In the genomic region with DNA sequence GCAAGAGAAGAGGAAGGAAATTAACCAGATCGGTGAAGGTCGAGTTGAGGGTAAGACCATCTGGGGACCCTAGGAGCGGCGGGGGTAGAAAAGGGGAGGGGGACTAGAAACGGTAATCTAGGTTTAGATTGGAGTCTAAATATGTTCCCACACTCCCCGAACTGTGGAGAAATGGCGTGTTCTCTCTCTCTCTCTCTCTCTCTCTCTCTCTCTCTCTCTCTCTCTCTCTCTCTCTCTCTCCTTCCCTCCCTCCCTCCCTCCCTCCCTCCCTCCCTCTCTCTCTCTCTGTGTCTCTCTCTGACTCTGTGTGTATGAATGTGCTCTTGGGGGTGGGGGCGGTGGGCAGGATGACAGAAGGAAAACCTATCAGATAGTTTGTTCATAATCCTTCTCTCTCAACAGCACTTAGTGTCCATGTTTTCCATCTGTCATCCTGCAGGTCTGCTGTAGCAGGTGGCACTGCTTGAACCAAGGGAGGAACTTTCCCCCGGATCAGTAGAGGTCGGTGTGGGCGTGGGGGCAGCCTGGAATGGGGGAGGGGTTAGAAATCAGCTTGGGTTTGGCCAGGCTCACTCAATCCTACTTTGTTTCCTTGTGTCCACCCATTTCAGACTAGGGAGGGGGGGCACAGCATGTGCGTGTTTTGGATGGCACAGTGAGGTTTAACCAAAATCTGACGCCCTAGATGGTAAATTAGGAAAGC, we compare ENCODE assay signal across 8 mouse cellular contexts. TPM values are rescaled to one million over a fixed set of nuclear protein-coding genes. Genes with fewer than 3 reads are reported as not detected.
A peak's percentile ranks its signal among the peaks of the same experiment; 100 is the strongest.
DNase-seq lines count a peak whose midpoint lies in the region; ATAC-seq lines count a peak whose summit lies in the region.

No protein-coding gene starts in this region.

- no peaks in the 10 kb centered on the region for H3K4me1 ChIP-seq in intestine, embryonic 14.5 days (replicated peaks; ENCODE audit: control insufficient read depth, insufficient read depth, low read length)
- peaks cover 7% of the 10 kb centered on the region; the same call in 1 of the 2 replicates for H3K4me1 ChIP-seq in midbrain, embryonic 12.5 days

- peak; percentile 28; the same call in 1 of the 2 replicates for ATAC-seq in intestine, embryonic 14.5 days (replicated peaks; ENCODE audit: low FRiP score, low TSS enrichment, low read depth)
- peak; percentile 52; the same call in 1 of the 2 replicates for ATAC-seq in midbrain, embryonic 12.5 days (ENCODE audit: low FRiP score, low read depth)

- no peaks in the 10 kb centered on the region for H3K27me3 ChIP-seq in intestine, embryonic 14.5 days (replicated peaks; ENCODE audit: control insufficient read depth, insufficient read depth, low read length)
- peaks cover 24% of the 10 kb centered on the region for H3K27me3 ChIP-seq in midbrain, embryonic 12.5 days

- H3K9me3 ChIP-seq in intestine, embryonic 14.5 days (ENCODE audit: control insufficient read depth, low read length) = no peaks in the 10 kb centered on the region
- H3K9me3 ChIP-seq in midbrain, embryonic 12.5 days = no peaks in the 10 kb centered on the region

- peak; percentile 11 for DNase-seq in adrenal gland, postnatal 14 days
- no peak for DNase-seq in adrenal gland, postnatal 36 days
- DNase-seq in urinary bladder, postnatal 14 days (ENCODE audit: low spot score) = peak; percentile 4
- DNase-seq in urinary bladder, postnatal 25 days (ENCODE audit: low spot score) = no peak
- no peak for DNase-seq in intestine, embryonic 14.5 days (ENCODE audit: low spot score)
- DNase-seq in gastrocnemius, adult 18-20 months (ENCODE audit: low spot score) = no peak
- no peak for DNase-seq in urinary bladder, adult 2 months (ENCODE audit: low spot score)

- H3K4me3 ChIP-seq in intestine, embryonic 14.5 days (ENCODE audit: low read depth, low read length) = peak overlapping the region; percentile 59
- H3K4me3 ChIP-seq in midbrain, embryonic 12.5 days = peak overlapping the region; percentile 56

- peak overlapping the region; percentile 82; the same call in 1 of the 2 replicates for H3K27ac ChIP-seq in intestine, embryonic 14.5 days (ENCODE audit: low read depth)
- peak overlapping the region; percentile 66; the same call in 1 of the 2 replicates for H3K27ac ChIP-seq in midbrain, embryonic 12.5 days (replicated peaks)

- H3K4me2 ChIP-seq in intestine, embryonic 14.5 days (ENCODE audit: low read length) = peak overlapping the region; percentile 46
- peak overlapping the region; percentile 52 for H3K4me2 ChIP-seq in midbrain, embryonic 12.5 days (replicated peaks)

- H3K9ac ChIP-seq in intestine, embryonic 14.5 days (ENCODE audit: low read length) = peak overlapping the region; percentile 73
- H3K9ac ChIP-seq in midbrain, embryonic 12.5 days (replicated peaks) = peak overlapping the region; percentile 59; the same call in 1 of the 2 replicates

- WGBS in intestine, embryonic 14.5 days = 20% methylated on average over 13 of the region's 13 CpGs
- 18% methylated on average over 11 of the region's 13 CpGs for WGBS in midbrain, embryonic 12.5 days

- no peaks in the 10 kb centered on the region for H3K36me3 ChIP-seq in intestine, embryonic 14.5 days (ENCODE audit: control insufficient read depth, insufficient read depth, low read length)
- no peaks in the 10 kb centered on the region for H3K36me3 ChIP-seq in midbrain, embryonic 12.5 days

RNA-seq across cellular contexts. Expression of a gene that starts 1.0 kb away (rescaled TPM):
- 37.9 and 40.6 TPM in 2 replicates for total RNA-seq in adrenal gland, postnatal 14 days (2021)
- total RNA-seq in adrenal gland, postnatal 36 days (2021) = 10 to 100 TPM; 48.5 to 70.3 TPM
- polyA plus RNA-seq in intestine, embryonic 14.5 days (2014; fragmentation: Nextera tagmentation; extraction: Ambion mirVana) = 68.2 and 72.7 TPM in 2 replicates
- polyA plus RNA-seq in midbrain, embryonic 12.5 days (2016; fragmentation: Nextera tagmentation; extraction: Ambion mirVana) = 56.6 and 60.5 TPM in 2 replicates
- total RNA-seq in gastrocnemius, adult 18-20 months (2021) = 10 to 100 TPM; 17.0 to 23.3 TPM
- 36.1 and 39.5 TPM in 2 replicates for polyA plus RNA-seq in urinary bladder, adult 2 months (2012; rRNA removed)

RNA-seq across cellular contexts. Expression of a gene that starts 6.2 kb away (rescaled TPM):
- 7.3 and 11.3 TPM in 2 replicates for total RNA-seq in adrenal gland, postnatal 14 days (2021)
- 10 to 100 TPM; 14.4 to 16.1 TPM for total RNA-seq in adrenal gland, postnatal 36 days (2021)
- polyA plus RNA-seq in intestine, embryonic 14.5 days (2014; fragmentation: Nextera tagmentation; extraction: Ambion mirVana) = 21.6 and 22.7 TPM in 2 replicates
- 22.3 and 24.5 TPM in 2 replicates for polyA plus RNA-seq in midbrain, embryonic 12.5 days (2016; fragmentation: Nextera tagmentation; extraction: Ambion mirVana)
- total RNA-seq in gastrocnemius, adult 18-20 months (2021) = 1 to 10 TPM in 1 of 2 experiments, under 1 TPM in 1; 0.94 to 1.8 TPM
- 2.8 and 3.9 TPM in 2 replicates for polyA plus RNA-seq in urinary bladder, adult 2 months (2012; rRNA removed)

RNA-seq across cellular contexts. Expression of a gene that starts 39.7 kb away (rescaled TPM):
- total RNA-seq in adrenal gland, postnatal 14 days (2021) = 18.6 and 19.3 TPM in 2 replicates
- 10 to 100 TPM; 18.6 to 20.4 TPM for total RNA-seq in adrenal gland, postnatal 36 days (2021)
- polyA plus RNA-seq in intestine, embryonic 14.5 days (2014; fragmentation: Nextera tagmentation; extraction: Ambion mirVana) = 40.7 and 44.5 TPM in 2 replicates
- polyA plus RNA-seq in midbrain, embryonic 12.5 days (2016; fragmentation: Nextera tagmentation; extraction: Ambion mirVana) = 67.1 and 68.8 TPM in 2 replicates
- 1 to 10 TPM; 1.4 to 1.5 TPM for total RNA-seq in gastrocnemius, adult 18-20 months (2021)
- polyA plus RNA-seq in urinary bladder, adult 2 months (2012; rRNA removed) = 21.1 and 22.8 TPM in 2 replicates

RNA-seq across cellular contexts. Expression of a gene that starts 51.6 kb away (rescaled TPM):
- total RNA-seq in adrenal gland, postnatal 14 days (2021) = 47.2 and 48.4 TPM in 2 replicates
- total RNA-seq in adrenal gland, postnatal 36 days (2021) = 10 to 100 TPM; 47.6 to 85.2 TPM
- 49.5 and 55.9 TPM in 2 replicates for polyA plus RNA-seq in intestine, embryonic 14.5 days (2014; fragmentation: Nextera tagmentation; extraction: Ambion mirVana)
- 85.0 and 89.8 TPM in 2 replicates for polyA plus RNA-seq in midbrain, embryonic 12.5 days (2016; fragmentation: Nextera tagmentation; extraction: Ambion mirVana)
- 1 to 10 TPM; 1.5 to 2.7 TPM for total RNA-seq in gastrocnemius, adult 18-20 months (2021)
- polyA plus RNA-seq in urinary bladder, adult 2 months (2012; rRNA removed) = 10.6 and 13.1 TPM in 2 replicates

Comparison
In these comparisons a context has a peak if more than half of its experiments do, and no peak if none do; other contexts are left out.
1. DNase-seq: peak in adrenal gland, postnatal 14 days (single experiment) and urinary bladder, postnatal 14 days (single experiment); none in adrenal gland, postnatal 36 days (0 of 2), urinary bladder, postnatal 25 days (single experiment), intestine, embryonic 14.5 days (single experiment), gastrocnemius, adult 18-20 months (single experiment) and urinary bladder, adult 2 months (single experiment).